Mouse (Mus musculus): ENCODE results near the gene Mettl7b. TPM values are rescaled to one million over a fixed set of nuclear protein-coding genes. Genes with fewer than 3 reads are reported as not detected.
A peak's percentile ranks its signal among the peaks of the same experiment; 100 is the strongest.

Gene Mettl7b
- polyA plus RNA-seq, 1 experiment from 2014 or later: not detected

GRCm38 (mm10) chr10:128958340-128958739 lies 2.4 kb downstream of the Mettl7b start:
- H3K36me3 ChIP-seq (ENCODE audit: control insufficient read depth, insufficient read depth, low read length): no peaks in the 10 kb centered on the region
- H3K9ac ChIP-seq (ENCODE audit: low read depth, low read length): no peak overlapping the region
- DNase-seq (ENCODE audit: low spot score): no peak
- H3K4me1 ChIP-seq (replicated peaks; ENCODE audit: control insufficient read depth, insufficient read depth, low read length): no peaks in the 10 kb centered on the region
- no peak overlapping the region for H3K27ac ChIP-seq (ENCODE audit: low read depth, low read length)
- no peaks in the 10 kb centered on the region for H3K27me3 ChIP-seq (ENCODE audit: control insufficient read depth, insufficient read depth, low read length)
- ATAC-seq (ENCODE audit: low FRiP score): no peak
- H3K4me2 ChIP-seq (replicated peaks; ENCODE audit: low read depth, low read length): no peak overlapping the region
- no peak overlapping the region for H3K4me3 ChIP-seq (ENCODE audit: low read depth, low read length)
- H3K9me3 ChIP-seq (ENCODE audit: control insufficient read depth, low read length): no peaks in the 10 kb centered on the region
- WGBS: 76% methylated on average over 10 of the region's 10 CpGs

- ATAC-seq (ENCODE audit: low FRiP score): no peak
Measured at GRCm38 (mm10) chr10:128950208-128950887, 10.4 kb downstream of the Mettl7b start.

GRCm38 (mm10) chr10:128947496-128947895 lies 13.3 kb downstream of the Mettl7b start:
- Histone ChIP-seq H3K36me3 (ENCODE audit: control insufficient read depth, insufficient read depth, low read length) (no peaks in the 10 kb centered on the region), H3K9me3 (ENCODE audit: control insufficient read depth, low read length) (no peaks in the 10 kb centered on the region), H3K9ac (ENCODE audit: low read depth, low read length) (no peak overlapping the region), H3K27me3 (ENCODE audit: control insufficient read depth, insufficient read depth, low read length) (no peaks in the 10 kb centered on the region), H3K4me1 (replicated peaks; ENCODE audit: control insufficient read depth, insufficient read depth, low read length) (no peaks in the 10 kb centered on the region), H3K4me2 (replicated peaks; ENCODE audit: low read depth, low read length) (no peak overlapping the region), H3K4me3 (ENCODE audit: low read depth, low read length) (no peak overlapping the region), H3K27ac (ENCODE audit: low read depth, low read length) (no peak overlapping the region)
- WGBS: 85% methylated on average over 4 of the region's 4 CpGs
- no peak for ATAC-seq (ENCODE audit: low FRiP score)
- DNase-seq (ENCODE audit: low spot score): no peak

More at GRCm38 (mm10) chr10:128950208-128950887, 10.4 kb downstream of the Mettl7b start:
- no peak overlapping the region for H3K4me2 ChIP-seq (replicated peaks; ENCODE audit: low read depth, low read length)
- no peaks in the 10 kb centered on the region for H3K27me3 ChIP-seq (ENCODE audit: control insufficient read depth, insufficient read depth, low read length)
- no peaks in the 10 kb centered on the region for H3K4me1 ChIP-seq (replicated peaks; ENCODE audit: control insufficient read depth, insufficient read depth, low read length)
- no peaks in the 10 kb centered on the region for H3K9me3 ChIP-seq (ENCODE audit: control insufficient read depth, low read length)
- H3K36me3 ChIP-seq (ENCODE audit: control insufficient read depth, insufficient read depth, low read length): no peaks in the 10 kb centered on the region
- no peak overlapping the region for H3K9ac ChIP-seq (ENCODE audit: low read depth, low read length)
- H3K4me3 ChIP-seq (ENCODE audit: low read depth, low read length): no peak overlapping the region
- no peak for DNase-seq (ENCODE audit: low spot score)
- H3K27ac ChIP-seq (ENCODE audit: low read depth, low read length): no peak overlapping the region
- WGBS: 69% methylated on average over 16 of the region's 16 CpGs

- Histone ChIP-seq H3K4me2 (replicated peaks; ENCODE audit: low read depth, low read length) (no peak overlapping the region), H3K27me3 (ENCODE audit: control insufficient read depth, insufficient read depth, low read length) (no peaks in the 10 kb centered on the region), H3K9me3 (ENCODE audit: control insufficient read depth, low read length) (no peaks in the 10 kb centered on the region), H3K36me3 (ENCODE audit: control insufficient read depth, insufficient read depth, low read length) (no peaks in the 10 kb centered on the region), H3K4me1 (replicated peaks; ENCODE audit: control insufficient read depth, insufficient read depth, low read length) (no peaks in the 10 kb centered on the region), H3K4me3 (ENCODE audit: low read depth, low read length) (no peak overlapping the region), H3K27ac (ENCODE audit: low read depth, low read length) (no peak overlapping the region), H3K9ac (ENCODE audit: low read depth, low read length) (no peak overlapping the region)
- peak; percentile 29 for DNase-seq (ENCODE audit: low spot score)
- no peak for ATAC-seq (ENCODE audit: low FRiP score)
- WGBS: 12% methylated on average over 3 of the region's 3 CpGs
Measured at GRCm38 (mm10) chr10:128945675-128946074, 15.1 kb downstream of the Mettl7b start.

GRCm38 (mm10) chr10:128940475-128941061 lies 20.2 kb downstream of the Mettl7b start:
- H3K4me3 ChIP-seq (ENCODE audit: low read depth, low read length): no peak overlapping the region
- H3K36me3 ChIP-seq (ENCODE audit: control insufficient read depth, insufficient read depth, low read length): no peaks in the 10 kb centered on the region
- ATAC-seq (ENCODE audit: low FRiP score) (no peak), DNase-seq (ENCODE audit: low spot score) (no peak)
- no peak overlapping the region for H3K27ac ChIP-seq (ENCODE audit: low read depth, low read length)
- no peaks in the 10 kb centered on the region for H3K9me3 ChIP-seq (ENCODE audit: control insufficient read depth, low read length)
- no peak overlapping the region for H3K4me2 ChIP-seq (replicated peaks; ENCODE audit: low read depth, low read length)
- H3K9ac ChIP-seq (ENCODE audit: low read depth, low read length): no peak overlapping the region
- 87% methylated on average over 10 of the region's 10 CpGs for WGBS
- H3K4me1 ChIP-seq (replicated peaks; ENCODE audit: control insufficient read depth, insufficient read depth, low read length): no peaks in the 10 kb centered on the region
- peaks cover 6% of the 10 kb centered on the region; the same call in 1 of the 2 replicates for H3K27me3 ChIP-seq (ENCODE audit: control insufficient read depth, insufficient read depth, low read length)

GRCm38 (mm10) chr10:128938974-128939373 lies 21.8 kb downstream of the Mettl7b start:
- Histone ChIP-seq H3K9me3 (ENCODE audit: control insufficient read depth, low read length) (no peaks in the 10 kb centered on the region), H3K27me3 (ENCODE audit: control insufficient read depth, insufficient read depth, low read length) (peaks cover 13% of the 10 kb centered on the region; the same call in 1 of the 2 replicates), H3K4me3 (ENCODE audit: low read depth, low read length) (no peak overlapping the region), H3K27ac (ENCODE audit: low read depth, low read length) (no peak overlapping the region), H3K4me1 (replicated peaks; ENCODE audit: control insufficient read depth, insufficient read depth, low read length) (no peaks in the 10 kb centered on the region), H3K36me3 (ENCODE audit: control insufficient read depth, insufficient read depth, low read length) (no peaks in the 10 kb centered on the region), H3K9ac (ENCODE audit: low read depth, low read length) (no peak overlapping the region), H3K4me2 (replicated peaks; ENCODE audit: low read depth, low read length) (no peak overlapping the region)
- 66% methylated on average over 5 of the region's 5 CpGs for WGBS
- DNase-seq (ENCODE audit: low spot score): no peak
- ATAC-seq (ENCODE audit: low FRiP score): no peak

GRCm38 (mm10) chr10:128938457-128938856 lies 22.3 kb downstream of the Mettl7b start:
- no peaks in the 10 kb centered on the region for H3K36me3 ChIP-seq (ENCODE audit: control insufficient read depth, insufficient read depth, low read length)
- WGBS: 80% methylated on average over 9 of the region's 9 CpGs
- H3K4me1 ChIP-seq (replicated peaks; ENCODE audit: control insufficient read depth, insufficient read depth, low read length): no peaks in the 10 kb centered on the region
- ATAC-seq (ENCODE audit: low FRiP score) (no peak), DNase-seq (ENCODE audit: low spot score) (no peak)
- no peak overlapping the region for H3K4me2 ChIP-seq (replicated peaks; ENCODE audit: low read depth, low read length)
- no peaks in the 10 kb centered on the region for H3K9me3 ChIP-seq (ENCODE audit: control insufficient read depth, low read length)
- H3K4me3 ChIP-seq (ENCODE audit: low read depth, low read length): no peak overlapping the region
- peaks cover 17% of the 10 kb centered on the region; the same call in 1 of the 2 replicates for H3K27me3 ChIP-seq (ENCODE audit: control insufficient read depth, insufficient read depth, low read length)
- H3K9ac ChIP-seq (ENCODE audit: low read depth, low read length): no peak overlapping the region
- H3K27ac ChIP-seq (ENCODE audit: low read depth, low read length): no peak overlapping the region

- no peaks in the 10 kb centered on the region for H3K36me3 ChIP-seq (ENCODE audit: control insufficient read depth, insufficient read depth, low read length)
- no peak overlapping the region for H3K4me2 ChIP-seq (replicated peaks; ENCODE audit: low read depth, low read length)
- H3K9ac ChIP-seq (ENCODE audit: low read depth, low read length): no peak overlapping the region
- no peaks in the 10 kb centered on the region for H3K4me1 ChIP-seq (replicated peaks; ENCODE audit: control insufficient read depth, insufficient read depth, low read length)
- H3K27me3 ChIP-seq (ENCODE audit: control insufficient read depth, insufficient read depth, low read length): peaks cover 22% of the 10 kb centered on the region; the same call in 1 of the 2 replicates
- no peak for ATAC-seq (ENCODE audit: low FRiP score)
- DNase-seq (ENCODE audit: low spot score): no peak
- WGBS: 68% methylated on average over 12 of the region's 12 CpGs
- no peak overlapping the region for H3K4me3 ChIP-seq (ENCODE audit: low read depth, low read length)
- H3K27ac ChIP-seq (ENCODE audit: low read depth, low read length): no peak overlapping the region
- H3K9me3 ChIP-seq (ENCODE audit: control insufficient read depth, low read length): no peaks in the 10 kb centered on the region
Measured at GRCm38 (mm10) chr10:128937756-128938390, 22.9 kb downstream of the Mettl7b start.

Measured in hindbrain, embryonic 11.5 days (tissue).